Mouse (Mus musculus) right cerebral cortex, postnatal 36 days (tissue): ENCODE results near the gene Ncbp2.
A peak's percentile ranks its signal among the peaks of the same experiment; 100 is the strongest.

ENCODE experiments used
- DNase-seq, 2 experiments: peaks; one replicate each; pipeline ENCODE4 v3.0.0; 2022; ENCODE audit warnings: low spot score in 2 of 2, mixed read lengths in 1 of 2

Gene Ncbp2

GRCm38 (mm10) chr16:32008529-32009293, 60.4 kb downstream of the Ncbp2 start:
- no peak for DNase-seq

GRCm38 (mm10) chr16:32009913-32010312, 61.6 kb downstream of the Ncbp2 start:
- DNase-seq: peak; percentile 46 to 53

- DNase-seq: no peak
These were observed 62.0 kb downstream of the Ncbp2 start for GRCm38 (mm10) chr16:32010330-32010729.
